Mouse (Mus musculus) MEL (cell line): ENCODE measurements around the gene Olfr1013. TPM values are rescaled to one million over a fixed set of nuclear protein-coding genes. Genes with fewer than 3 reads are reported as not detected.

Experiments used
- DNase-seq: peaks from one replicate; pipeline ENCODE4 v3.0.0; 2011; ENCODE audit warnings: low read depth, low spot score
- H3K27ac ChIP-seq: 2 replicates; pipeline ENCODE4 v1.5.1; 2012; ENCODE audit warnings: low read depth, mild to moderate bottlenecking, control low read depth, low read length, moderate library complexity; ENCODE audit not compliant: control insufficient read depth
- H3K27me3 ChIP-seq, 2 experiments: fragments of 150-350 bp in 1 of 2; sonication (generic) in 1 of 2; 2 replicates each; pipeline ENCODE4 v1.6.1; 2012; ENCODE audit warnings: low read length in 2 of 2, mild to moderate bottlenecking in 2 of 2, improper control_type of control experiment in 1 of 2, moderate library complexity in 1 of 2; ENCODE audit not compliant: insufficient read depth in 2 of 2, control insufficient read depth in 1 of 2
- H3K36me3 ChIP-seq, 2 experiments: 2 replicates each; pipeline ENCODE4 v1.6.1; 2012 to 2014; ENCODE audit warnings: low read length in 2 of 2, improper control_type of control experiment in 1 of 2, inconsistent platforms in 1 of 2, mild to moderate bottlenecking in 1 of 2; ENCODE audit not compliant: insufficient read depth in 2 of 2, control insufficient read depth in 1 of 2
- H3K4me1 ChIP-seq, 2 experiments: fragments of 150-350 bp in 1 of 2; sonication (generic) in 1 of 2; 2 replicates each; pipeline ENCODE4 v1.6.1; 2012; ENCODE audit warnings: low read length in 2 of 2, improper control_type of control experiment in 1 of 2, mild to moderate bottlenecking in 1 of 2; ENCODE audit not compliant: insufficient read depth in 2 of 2, control insufficient read depth in 1 of 2
- H3K4me3 ChIP-seq, 2 experiments: fragments of 150-350 bp in 1 of 2; sonication (generic) in 1 of 2; 2 replicates each; pipeline ENCODE4 v1.5.1; 2012; ENCODE audit warnings: low read depth in 2 of 2, low read length in 2 of 2, mild to moderate bottlenecking in 2 of 2, moderate library complexity in 2 of 2, control low read depth in 1 of 2, improper control_type of control experiment in 1 of 2; ENCODE audit not compliant: control insufficient read depth in 1 of 2, insufficient read depth in 1 of 2
- H3K79me2 ChIP-seq: 2 replicates; pipeline ENCODE4 v1.6.1; 2012; ENCODE audit warnings: mild to moderate bottlenecking, low read length, moderate library complexity; ENCODE audit not compliant: control insufficient read depth, poor library complexity, insufficient read depth
- H3K9ac ChIP-seq: 2 replicates; pipeline ENCODE4 v1.6.1; 2012; ENCODE audit warnings: low read depth, mild to moderate bottlenecking, control low read depth, low read length, moderate library complexity; ENCODE audit not compliant: control insufficient read depth, poor library complexity, severe bottlenecking
- H3K9me3 ChIP-seq: fragments of 150-350 bp; sonication (generic); replicated peaks from 2 replicates; pipeline ENCODE4 v1.6.1; 2012; ENCODE audit warnings: mild to moderate bottlenecking, low read length, improper control_type of control experiment, moderate library complexity; ENCODE audit not compliant: insufficient read depth
- BHLHE40 ChIP-seq: IDR thresholded peaks from 2 replicates; pipeline ENCODE4 v1.6.1; 2012; ENCODE audit warnings: low read depth, mild to moderate bottlenecking, inconsistent platforms, low read length, improper control_type of control experiment, borderline replicate concordance
- CHD2 ChIP-seq: IDR thresholded peaks from 2 replicates; pipeline ENCODE4 v1.6.1; 2011; ENCODE audit warnings: low read length, improper control_type of control experiment
- CTCF ChIP-seq, 3 experiments: IDR thresholded peaks in 2 of 3; conservative IDR thresholded peaks in 1 of 3; 2 replicates each; pipeline ENCODE4 v1.5.1; 2011 to 2012; ENCODE audit warnings: low read length in 3 of 3, low read depth in 2 of 3, mild to moderate bottlenecking in 2 of 3, improper control_type of control experiment in 1 of 3, inconsistent platforms in 1 of 3, mixed read lengths in 1 of 3, moderate library complexity in 1 of 3; ENCODE audit not compliant: control insufficient read depth in 1 of 3, insufficient read depth in 1 of 3, poor library complexity in 1 of 3, severe bottlenecking in 1 of 3
- HCFC1 ChIP-seq: IDR thresholded peaks from 2 replicates; pipeline ENCODE4 v1.6.1; 2012; ENCODE audit warnings: low read depth, mild to moderate bottlenecking, inconsistent platforms, low read length, improper control_type of control experiment, moderate library complexity
- KAT2A ChIP-seq: conservative IDR thresholded peaks from 2 replicates; pipeline ENCODE4 v1.6.1; 2012; ENCODE audit warnings: low read depth, low read length, improper control_type of control experiment, inconsistent platforms
- MAZ ChIP-seq: IDR thresholded peaks from 2 replicates; pipeline ENCODE4 v1.6.1; 2012; ENCODE audit warnings: low read depth, mild to moderate bottlenecking, inconsistent platforms, low read length, improper control_type of control experiment
- MEF2A ChIP-seq: IDR thresholded peaks from 2 replicates; pipeline ENCODE4 v1.6.1; 2014; ENCODE audit warnings: low read depth, mild to moderate bottlenecking, inconsistent platforms, low read length, improper control_type of control experiment; ENCODE audit not compliant: poor library complexity, insufficient replicate concordance, severe bottlenecking; ENCODE audit errors: extremely low read depth
- MYB ChIP-seq: IDR thresholded peaks from 2 replicates; pipeline ENCODE4 v1.6.1; 2011; ENCODE audit warnings: mild to moderate bottlenecking, low read depth, low read length, improper control_type of control experiment
- POLR2A ChIP-seq, 2 experiments: IDR thresholded peaks; 2 replicates each; pipeline ENCODE4 v1.6.1; 2011 to 2012; ENCODE audit warnings: low read length in 2 of 2, mild to moderate bottlenecking in 2 of 2, control low read depth in 1 of 2, improper control_type of control experiment in 1 of 2, low read depth in 1 of 2, moderate library complexity in 1 of 2; ENCODE audit not compliant: control insufficient read depth in 1 of 2, insufficient read depth in 1 of 2, poor library complexity in 1 of 2
- POLR2AphosphoS2 ChIP-seq: IDR thresholded peaks from 2 replicates; pipeline ENCODE4 v1.6.1; 2011; ENCODE audit warnings: low read length, improper control_type of control experiment
- POLR2AphosphoS5 ChIP-seq: IDR thresholded peaks from 2 replicates; pipeline ENCODE4 v1.6.1; 2012; ENCODE audit warnings: low read depth, borderline replicate concordance, mild to moderate bottlenecking, inconsistent platforms, low read length, moderate library complexity, mixed read lengths
- RAD21 ChIP-seq: IDR thresholded peaks from 2 replicates; pipeline ENCODE4 v1.6.1; 2011; ENCODE audit warnings: mild to moderate bottlenecking, low read depth, low read length, improper control_type of control experiment
- RCOR1 ChIP-seq: IDR thresholded peaks from 2 replicates; pipeline ENCODE4 v1.6.1; 2012; ENCODE audit warnings: low read depth, mild to moderate bottlenecking, inconsistent platforms, low read length, improper control_type of control experiment
- SMC3 ChIP-seq: IDR thresholded peaks from 2 replicates; pipeline ENCODE4 v1.6.1; 2011; ENCODE audit warnings: low read depth, low read length, improper control_type of control experiment
- TAL1 ChIP-seq: IDR thresholded peaks from 2 replicates; pipeline ENCODE4 v1.6.1; 2012; ENCODE audit warnings: mild to moderate bottlenecking, inconsistent platforms, low read length, moderate library complexity, mixed read lengths
- ZC3H11A ChIP-seq: IDR thresholded peaks from 2 replicates; pipeline ENCODE4 v1.6.1; 2012; ENCODE audit warnings: low read depth, mild to moderate bottlenecking, inconsistent platforms, low read length, improper control_type of control experiment
- ZMIZ1 ChIP-seq: IDR thresholded peaks from 2 replicates; pipeline ENCODE4 v1.6.1; 2012; ENCODE audit warnings: low read depth, mild to moderate bottlenecking, inconsistent platforms, low read length, improper control_type of control experiment, moderate library complexity
- ZNF384 ChIP-seq: IDR thresholded peaks from 2 replicates; pipeline ENCODE4 v1.6.1; 2012; ENCODE audit warnings: low read depth, mild to moderate bottlenecking, inconsistent platforms, low read length, improper control_type of control experiment
- polyA plus RNA-seq, 2 experiments: library from polyadenylated mRNA; stranded (reverse) in 1 of 2; unstranded in 1 of 2; fragments of >175 nt in 1 of 2; fragments of >200 nt in 1 of 2; gene quantifications; 2 replicates each; pipeline versions ENCODE4 v1.2.1 to v1.2.4; 2012; ENCODE audit warnings: low replicate concordance in 2 of 2, low read depth in 1 of 2; ENCODE audit not compliant: insufficient read length in 2 of 2, insufficient read depth in 1 of 2, missing spikeins in 1 of 2
- total RNA-seq: library from RNA; depleted of rRNA; stranded (reverse); fragments of 300-350 nt; gene quantifications from 2 replicates; pipeline ENCODE4 v1.2.3, GENCODE M21; 2012

Olfr1013 gene
- total and polyA plus RNA-seq, 3 experiments = not detected

- Histone ChIP-seq H3K9ac (no peak overlapping the region), H3K79me2 (no peaks in the 10 kb centered on the region), H3K4me3 (no peak overlapping the region), H3K36me3 (no peaks in the 10 kb centered on the region), H3K27ac (no peak overlapping the region), H3K4me1 (no peaks in the 10 kb centered on the region), H3K9me3 (no peaks in the 10 kb centered on the region), H3K27me3 (no peaks in the 10 kb centered on the region)
- DNase-seq = no peak
- TF ChIP-seq RCOR1 = no peak
- TF ChIP-seq BHLHE40 = no peak
- no peak for TF ChIP-seq ZMIZ1
- no peak for TF ChIP-seq ZC3H11A
- no peak for TF ChIP-seq POLR2AphosphoS5
- TF ChIP-seq MAZ = no peak
- no peak for TF ChIP-seq SMC3
- no peak for TF ChIP-seq MYB
- TF ChIP-seq POLR2AphosphoS2 = no peak
- no peak for TF ChIP-seq CTCF (IDR thresholded peaks at IDR 0.05 in 2 of 3, conservative IDR thresholded peaks at IDR 0.05 in 1 of 3; ENCODE audit: control insufficient read depth in 1 of 3, insufficient read depth in 1 of 3, low read depth in 2 of 3, low read length in 3 of 3, poor library complexity in 1 of 3, severe bottlenecking in 1 of 3)
- TF ChIP-seq MEF2A = no peak
- TF ChIP-seq RAD21 = no peak
- no peak for TF ChIP-seq KAT2A
- TF ChIP-seq, all 39 proteins: peak for 0
These were observed 25.4 kb downstream of the Olfr1013 start for GRCm38 (mm10) chr2:85792331-85792730.

GRCm38 (mm10) chr2:85802444-85802843 is 35.5 kb downstream of the Olfr1013 start, which contains the start of gene Olfr1016:
Olfr1016 (minus strand) TSS chr2:85802544.
- Histone ChIP-seq H3K4me3 (no peak within 1 kb of the TSS), H3K9me3 (no peaks in the 10 kb centered on the region), H3K79me2 (no peaks in the 10 kb centered on the region), H3K36me3 (no peaks in the 10 kb centered on the region), H3K27me3 (no peaks in the 10 kb centered on the region), H3K27ac (no peak within 1 kb of the TSS), H3K9ac (no peak within 1 kb of the TSS), H3K4me1 (no peaks in the 10 kb centered on the region)
- DNase-seq = no peak
- TF ChIP-seq TAL1 = no peak
- no peak for TF ChIP-seq RAD21
- TF ChIP-seq HCFC1 = no peak
- no peak for TF ChIP-seq ZNF384
- TF ChIP-seq RCOR1 = no peak
- TF ChIP-seq CHD2 = no peak
- no peak for TF ChIP-seq POLR2A (IDR thresholded peaks at IDR 0.05; ENCODE audit: control insufficient read depth in 1 of 2, insufficient read depth in 1 of 2, low read depth in 1 of 2, low read length in 2 of 2, poor library complexity in 1 of 2)
